In the genomic region with DNA sequence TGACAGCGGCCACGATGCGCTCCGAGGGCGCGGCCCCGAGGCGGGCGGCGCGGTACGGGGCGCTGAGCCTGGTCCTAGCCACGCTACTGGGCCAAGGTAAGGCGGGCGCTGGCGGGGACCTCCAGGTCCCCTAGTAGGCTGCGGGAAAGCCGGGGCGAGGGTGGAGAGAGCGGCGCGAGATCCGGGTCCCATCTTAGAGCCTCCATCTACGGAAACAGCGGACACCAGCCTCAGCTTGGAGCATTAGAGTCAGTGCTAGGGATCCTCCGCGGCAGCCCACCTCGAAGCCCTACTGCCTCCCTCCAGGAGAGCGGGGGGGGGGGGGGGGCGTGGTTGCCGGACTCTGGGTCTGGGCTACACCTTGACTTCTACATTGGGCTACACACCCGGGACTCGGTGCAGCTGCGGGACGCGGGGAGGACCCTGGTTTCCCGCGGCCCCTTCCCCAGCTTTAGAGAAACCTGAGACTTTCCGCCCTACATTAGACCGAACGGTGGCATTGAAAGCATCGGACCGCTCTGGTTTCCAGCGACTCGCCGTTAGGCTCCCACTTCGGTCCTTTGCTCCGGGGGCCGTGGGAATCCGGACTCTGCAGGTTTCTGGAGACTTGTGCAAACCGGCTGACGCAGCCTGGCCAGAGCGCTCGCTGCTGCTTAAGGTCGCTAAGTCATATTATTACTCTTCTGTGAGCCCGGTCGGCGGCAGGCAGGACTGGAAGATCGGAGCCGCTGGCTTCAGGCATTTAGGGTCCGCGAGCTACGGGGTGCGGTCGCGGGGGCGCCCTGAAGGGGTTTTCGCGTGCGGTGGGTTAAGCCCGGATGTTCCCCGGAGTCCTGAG, we compare ENCODE assay signal across 8 mouse cellular contexts. TPM values are rescaled to one million over a fixed set of nuclear protein-coding genes. Genes with fewer than 3 reads are reported as not detected.
DNase-seq lines count a peak whose midpoint lies in the region; ATAC-seq and TF ChIP-seq lines count a peak whose summit lies in the region.

No protein-coding gene starts in this region.

- ATAC-seq in intestine, postnatal 0 days, result no peak
- peak; percentile 50 for ATAC-seq in midbrain, postnatal 0 days (ENCODE audit: low FRiP score)

- no peak overlapping the region for H3K27ac ChIP-seq in gastrocnemius, adult 2 months
- peak overlapping the region; percentile 84 for H3K27ac ChIP-seq in embryonic facial prominence, embryonic 10.5 days (replicated peaks)
- no peak overlapping the region for H3K27ac ChIP-seq in intestine, postnatal 0 days (ENCODE audit: low read depth, low read length)
- H3K27ac ChIP-seq in midbrain, postnatal 0 days (ENCODE audit: low read depth, low read length), result 0 out of 2 replicates have a peak overlapping the region, but pooled peaks have one; percentile 32

- under 1% methylated on average over 73 of the region's 73 CpGs for WGBS in embryonic facial prominence, embryonic 10.5 days
- under 1% methylated on average over 67 of the region's 73 CpGs for whole genome bisulfite sequencing in intestine, postnatal 0 days
- under 1% methylated on average over 61 of the region's 73 CpGs for WGBS in midbrain, postnatal 0 days

- intact Hi-C loops in gastrocnemius, adult 2 months (cut with DNase I), result no loop called here
- intact Hi-C loops in left cerebral cortex, postnatal 4 days (cut with DNase I), result loop anchor here (10.0 kb wide), 1 partner anchor 243 kb away; no protein-coding TSS in a partner anchor

- peaks cover 52% of the 10 kb centered on the region for H3K4me1 ChIP-seq in embryonic facial prominence, embryonic 10.5 days
- no peaks in the 10 kb centered on the region for H3K4me1 ChIP-seq in intestine, postnatal 0 days (replicated peaks; ENCODE audit: control insufficient read depth, insufficient read depth, low read length)
- H3K4me1 ChIP-seq in midbrain, postnatal 0 days (ENCODE audit: insufficient read depth, low read length), result peaks cover 10% of the 10 kb centered on the region; the same call in 1 of the 2 replicates

- H3K27me3 ChIP-seq in embryonic facial prominence, embryonic 10.5 days (replicated peaks; ENCODE audit: low read depth, poor library complexity, severe bottlenecking), result peaks cover 70% of the 10 kb centered on the region
- peaks cover 54% of the 10 kb centered on the region for H3K27me3 ChIP-seq in intestine, postnatal 0 days (replicated peaks; ENCODE audit: control insufficient read depth, insufficient read depth, low read length)
- H3K27me3 ChIP-seq in midbrain, postnatal 0 days (ENCODE audit: insufficient read depth, low read length), result peaks cover 11% of the 10 kb centered on the region; the same call in 1 of the 2 replicates

- peak overlapping the region; percentile 69 for H3K4me3 ChIP-seq in gastrocnemius, adult 2 months
- H3K4me3 ChIP-seq in embryonic facial prominence, embryonic 10.5 days, result peak overlapping the region; percentile 87
- peak overlapping the region; percentile 49 for H3K4me3 ChIP-seq in intestine, postnatal 0 days (ENCODE audit: low read depth, low read length)
- H3K4me3 ChIP-seq in midbrain, postnatal 0 days (ENCODE audit: low read depth, low read length), result peak overlapping the region; percentile 61

- no peaks in the 10 kb centered on the region for H3K36me3 ChIP-seq in embryonic facial prominence, embryonic 10.5 days (replicated peaks)
- H3K36me3 ChIP-seq in intestine, postnatal 0 days (ENCODE audit: control insufficient read depth, insufficient read depth), result no peaks in the 10 kb centered on the region
- no peaks in the 10 kb centered on the region for H3K36me3 ChIP-seq in midbrain, postnatal 0 days (ENCODE audit: insufficient read depth, low read length)

- TF ChIP-seq CTCF in gastrocnemius, adult 2 months (IDR thresholded peaks at IDR 0.05), result no peak
- no peak for TF ChIP-seq CTCF in intestine, postnatal 0 days (IDR thresholded peaks at IDR 0.05; ENCODE audit: low read depth)
- TF ChIP-seq CTCF in midbrain, postnatal 0 days (IDR thresholded peaks at IDR 0.05), result no peak

- peak overlapping the region; percentile 81 for H3K4me2 ChIP-seq in intestine, postnatal 0 days (replicated peaks; ENCODE audit: low read depth)
- peak overlapping the region; percentile 75 for H3K4me2 ChIP-seq in midbrain, postnatal 0 days (ENCODE audit: low read depth, low read length, poor library complexity, severe bottlenecking)

- H3K9me3 ChIP-seq in embryonic facial prominence, embryonic 10.5 days, result peaks cover 7% of the 10 kb centered on the region; the same call in 1 of the 2 replicates
- H3K9me3 ChIP-seq in intestine, postnatal 0 days (ENCODE audit: control insufficient read depth), result no peaks in the 10 kb centered on the region
- no peaks in the 10 kb centered on the region for H3K9me3 ChIP-seq in midbrain, postnatal 0 days (ENCODE audit: low read length)

- no peak overlapping the region for H3K9ac ChIP-seq in intestine, postnatal 0 days (ENCODE audit: low read depth, low read length)
- peak overlapping the region; percentile 60 for H3K9ac ChIP-seq in midbrain, postnatal 0 days (replicated peaks; ENCODE audit: low read length, poor library complexity, severe bottlenecking)

- DNase-seq in gastrocnemius, adult 2 months, result peak; percentile 22
- DNase-seq in gastrocnemius, postnatal 25 days, result no peak
- peak; percentile 41 for DNase-seq in ES-CJ7 (ENCODE audit: low read depth, low spot score)
- DNase-seq in embryonic facial prominence, embryonic 10.5 days (ENCODE audit: low spot score), result peak; percentile 66
- DNase-seq in midbrain, postnatal 0 days (ENCODE audit: low spot score), result peak; percentile 32
- no peak for DNase-seq in left cerebral cortex, postnatal 4 days
- no peak for DNase-seq in left cerebral cortex, adult 11 months (ENCODE audit: low spot score)

RNA-seq across cellular contexts. Expression of gene Tmem132c, which starts 0.5 kb away (rescaled TPM):
- total RNA-seq in gastrocnemius, adult 2 months (2021), result under 1 TPM in 1 of 2 experiments, not detected in 1; 0.17 TPM
- under 1 TPM; 0.15 to 0.40 TPM for total RNA-seq in gastrocnemius, postnatal 25 days (2021)
- 29.5 and 35.1 TPM in 2 replicates for polyA plus RNA-seq in embryonic facial prominence, embryonic 10.5 days (2016; fragmentation: Nextera tagmentation; extraction: Ambion mirVana)
- 0.07 and 0.18 TPM in 2 replicates for polyA plus RNA-seq in intestine, postnatal 0 days (2015; fragmentation: Nextera tagmentation; extraction: Ambion mirVana)
- 37.9 and 40.0 TPM in 2 replicates for total RNA-seq in midbrain, postnatal 0 days (2014; rRNA removed)
- polyA plus RNA-seq in midbrain, postnatal 0 days (2015; fragmentation: Nextera tagmentation; extraction: Ambion mirVana), result 8.7 and 10.2 TPM in 2 replicates
- total RNA-seq in left cerebral cortex, postnatal 4 days (2021), result 10 to 100 TPM; 10.4 to 11.6 TPM

Comparison
In these comparisons a context has a peak if more than half of its experiments do, and no peak if none do; other contexts are left out.
1. DNase-seq: peak in gastrocnemius, adult 2 months (single experiment), ES-CJ7 (single experiment), embryonic facial prominence, embryonic 10.5 days (single experiment) and midbrain, postnatal 0 days (single experiment); none in gastrocnemius, postnatal 25 days (single experiment), left cerebral cortex, postnatal 4 days (single experiment) and left cerebral cortex, adult 11 months (single experiment).
2. H3K27ac ChIP-seq: peak in embryonic facial prominence, embryonic 10.5 days (single experiment) and midbrain, postnatal 0 days (single experiment); none in gastrocnemius, adult 2 months (single experiment) and intestine, postnatal 0 days (single experiment).
3. RNA of gene Tmem132c, which starts 0.5 kb away (total RNA-seq): 37.9 to 40.0 TPM in midbrain, postnatal 0 days and 10.4 to 11.6 TPM in left cerebral cortex, postnatal 4 days; 0.15 to 0.40 TPM in gastrocnemius, postnatal 25 days and 0.17 TPM in gastrocnemius, adult 2 months; every median in the first group is over 4 times any median in the second.
4. Peak in every context shown above with its lines, with median percentiles within 50 percentile points of each other: H3K4me3 ChIP-seq.